Mouse (Mus musculus) CH12.LX (cell line): ENCODE results near the gene Stxbp1.

ENCODE experiments used
- CHD1 ChIP-seq: IDR thresholded peaks from 2 replicates; pipeline ENCODE4 v1.6.1; 2012; ENCODE audit warnings: low read depth, low read length, improper control_type of control experiment, inconsistent platforms
- CTCF ChIP-seq, 2 experiments: IDR thresholded peaks in 1 of 2; conservative IDR thresholded peaks in 1 of 2; 2 replicates each; pipeline ENCODE4 v1.5.1; 2011 to 2012; ENCODE audit warnings: low read depth in 2 of 2, low read length in 2 of 2, improper control_type of control experiment in 1 of 2, inconsistent platforms in 1 of 2, mild to moderate bottlenecking in 1 of 2, moderate library complexity in 1 of 2
- EP300 ChIP-seq: IDR thresholded peaks from 2 replicates; pipeline ENCODE4 v1.6.1; 2011; ENCODE audit warnings: low read length, improper control_type of control experiment
- GABPA ChIP-seq: IDR thresholded peaks from 2 replicates; pipeline ENCODE4 v1.6.1; 2012; ENCODE audit warnings: low read depth, low read length, improper control_type of control experiment, inconsistent platforms; ENCODE audit not compliant: insufficient replicate concordance
- HCFC1 ChIP-seq: IDR thresholded peaks from 2 replicates; pipeline ENCODE4 v1.6.1; 2012; ENCODE audit warnings: low read depth, mild to moderate bottlenecking, inconsistent platforms, low read length, improper control_type of control experiment
- IRF4 ChIP-seq: IDR thresholded peaks from 2 replicates; pipeline ENCODE4 v1.6.1; 2014; ENCODE audit warnings: low read depth, mild to moderate bottlenecking, inconsistent platforms, low read length, improper control_type of control experiment
- JUN ChIP-seq: IDR thresholded peaks from 2 replicates; pipeline ENCODE4 v1.6.1; 2011; ENCODE audit warnings: low read depth, mild to moderate bottlenecking, low read length, improper control_type of control experiment, moderate library complexity; ENCODE audit not compliant: insufficient read depth
- MAZ ChIP-seq: IDR thresholded peaks from 2 replicates; pipeline ENCODE4 v1.6.1; 2012; ENCODE audit warnings: low read depth, mild to moderate bottlenecking, inconsistent platforms, low read length, improper control_type of control experiment, moderate library complexity
- MEF2A ChIP-seq: IDR thresholded peaks from 2 replicates; pipeline ENCODE4 v1.6.1; 2014; ENCODE audit warnings: low read depth, mild to moderate bottlenecking, inconsistent platforms, low read length, improper control_type of control experiment, borderline replicate concordance
- MYC ChIP-seq: IDR thresholded peaks from 2 replicates; pipeline ENCODE4 v1.6.1; 2011; ENCODE audit warnings: low read depth, mild to moderate bottlenecking, improper control_type of control experiment, low read length
- POLR2A ChIP-seq: IDR thresholded peaks from 2 replicates; pipeline ENCODE4 v1.6.1; 2011; ENCODE audit warnings: low read depth, mild to moderate bottlenecking, improper control_type of control experiment, low read length
- POLR2AphosphoS2 ChIP-seq: IDR thresholded peaks from 2 replicates; pipeline ENCODE4 v1.6.1; 2011; ENCODE audit warnings: low read depth, low read length, improper control_type of control experiment

- TF ChIP-seq POLR2AphosphoS2 (no peak), CTCF (conservative IDR thresholded peaks at IDR 0.05 in 1 of 2, IDR thresholded peaks at IDR 0.05 in 1 of 2; ENCODE audit: low read depth in 2 of 2, low read length in 2 of 2) (no peak), JUN (no peak), MEF2A (no peak), POLR2A (no peak), GABPA (no peak), EP300 (no peak), MAZ (no peak), CHD1 (no peak), HCFC1 (no peak), IRF4 (no peak), MYC (no peak)
These were observed 85.2 kb downstream of the Stxbp1 start for GRCm38 (mm10) chr2:32761859-32762258.
